8 mouse cellular contexts compared by ENCODE assay signal in genomic region chr12:104069620-104070019, GRCm38 (mm10). TPM values are rescaled to one million over a fixed set of nuclear protein-coding genes. Genes with fewer than 3 reads are reported as not detected.
DNase-seq lines count a peak whose midpoint lies in the region; ATAC-seq and TF ChIP-seq lines count a peak whose summit lies in the region.

No protein-coding gene starts in this region.

- TF ChIP-seq EP300 in MEL (IDR thresholded peaks at IDR 0.05; ENCODE audit: low read depth in 1 of 2, low read length in 2 of 2) = no peak

- DNase-seq in MEL (ENCODE audit: low read depth, low spot score) = peak; percentile 34
- peak; percentile 94 for DNase-seq in brain, adult 2 months (ENCODE audit: low read depth, low spot score)
- peak; percentile 67 for DNase-seq in left cerebral cortex, adult 11 months (ENCODE audit: low spot score)
- peak; percentile 94 for DNase-seq in right cerebral cortex, postnatal 14 days

- H3K79me2 ChIP-seq in MEL (ENCODE audit: control insufficient read depth, insufficient read depth, low read length, poor library complexity) = no peaks in the 10 kb centered on the region

- TF ChIP-seq CTCF in MEL (IDR thresholded peaks at IDR 0.05 in 2 of 3, conservative IDR thresholded peaks at IDR 0.05 in 1 of 3; ENCODE audit: control insufficient read depth in 1 of 3, insufficient read depth in 1 of 3, low read depth in 2 of 3, low read length in 3 of 3, poor library complexity in 1 of 3, severe bottlenecking in 1 of 3) = peak; percentile 14 to 44 (median 43); a peak in 5 of 6 replicates

- ATAC-seq in forebrain, embryonic 13.5 days = peak; percentile 54; the same call in 1 of the 2 replicates
- ATAC-seq in hindbrain, embryonic 15.5 days (ENCODE audit: low FRiP score, low read depth) = peak; percentile 71
- peak; percentile 70 for ATAC-seq in megakaryocyte progenitor cell, adult 5-6 weeks (replicated peaks; ENCODE audit: poor library complexity)
- no peak for ATAC-seq in monocyte, adult 5-6 weeks (replicated peaks; ENCODE audit: insufficient number of reproducible peaks, low FRiP score, low TSS enrichment, poor library complexity, severe bottlenecking)

- TF ChIP-seq POLR2A in MEL (IDR thresholded peaks at IDR 0.05; ENCODE audit: control insufficient read depth in 1 of 2, insufficient read depth in 1 of 2, low read depth in 1 of 2, low read length in 2 of 2, poor library complexity in 1 of 2) = no peak

- H3K9me3 ChIP-seq in MEL (replicated peaks; ENCODE audit: insufficient read depth, low read length) = no peaks in the 10 kb centered on the region
- H3K9me3 ChIP-seq in forebrain, embryonic 13.5 days (replicated peaks) = no peaks in the 10 kb centered on the region
- no peaks in the 10 kb centered on the region for H3K9me3 ChIP-seq in hindbrain, embryonic 15.5 days

- TF ChIP-seq RAD21 in MEL (IDR thresholded peaks at IDR 0.05; ENCODE audit: low read depth, low read length) = peak; percentile 24

- no peaks in the 10 kb centered on the region for H3K27me3 ChIP-seq in MEL (ENCODE audit: control insufficient read depth in 1 of 2, insufficient read depth in 2 of 2, low read length in 2 of 2)
- H3K27me3 ChIP-seq in forebrain, embryonic 13.5 days = no peaks in the 10 kb centered on the region
- no peaks in the 10 kb centered on the region for H3K27me3 ChIP-seq in hindbrain, embryonic 15.5 days

- 7% methylated on average over 2 of the region's 2 CpGs for WGBS in forebrain, embryonic 13.5 days
- WGBS in hindbrain, embryonic 15.5 days = 10% methylated on average over 2 of the region's 2 CpGs

- no peak overlapping the region for H3K4me2 ChIP-seq in forebrain, embryonic 13.5 days
- no peak overlapping the region for H3K4me2 ChIP-seq in hindbrain, embryonic 15.5 days

- no peak overlapping the region for H3K9ac ChIP-seq in MEL (ENCODE audit: control insufficient read depth, low read depth, low read length, poor library complexity, severe bottlenecking)
- H3K9ac ChIP-seq in forebrain, embryonic 13.5 days = no peak overlapping the region
- H3K9ac ChIP-seq in hindbrain, embryonic 15.5 days = no peak overlapping the region

- no peaks in the 10 kb centered on the region for H3K4me1 ChIP-seq in MEL (ENCODE audit: control insufficient read depth in 1 of 2, insufficient read depth in 2 of 2, low read length in 2 of 2)
- H3K4me1 ChIP-seq in forebrain, embryonic 13.5 days = no peaks in the 10 kb centered on the region
- no peaks in the 10 kb centered on the region for H3K4me1 ChIP-seq in hindbrain, embryonic 15.5 days (replicated peaks)

- no peaks in the 10 kb centered on the region for H3K36me3 ChIP-seq in MEL (ENCODE audit: control insufficient read depth in 1 of 2, insufficient read depth in 2 of 2, low read length in 2 of 2)
- H3K36me3 ChIP-seq in forebrain, embryonic 13.5 days (ENCODE audit: poor library complexity, severe bottlenecking) = no peaks in the 10 kb centered on the region
- no peaks in the 10 kb centered on the region for H3K36me3 ChIP-seq in hindbrain, embryonic 15.5 days

- no peak overlapping the region for H3K27ac ChIP-seq in MEL (ENCODE audit: control insufficient read depth, low read depth, low read length)
- H3K27ac ChIP-seq in forebrain, embryonic 13.5 days = no peak overlapping the region
- no peak overlapping the region for H3K27ac ChIP-seq in hindbrain, embryonic 15.5 days (replicated peaks)

- no peak overlapping the region for H3K4me3 ChIP-seq in MEL (ENCODE audit: control insufficient read depth in 1 of 2, insufficient read depth in 1 of 2, low read depth in 2 of 2, low read length in 2 of 2)
- H3K4me3 ChIP-seq in forebrain, embryonic 13.5 days = no peak overlapping the region
- no peak overlapping the region for H3K4me3 ChIP-seq in hindbrain, embryonic 15.5 days

TF ChIP-seq in MEL, 35 proteins besides CTCF, POLR2A, EP300 and RAD21:
- 0 out of 2 replicates have a peak, but pooled peaks have one; percentile 17 for TF ChIP-seq GATA1 (IDR thresholded peaks at IDR 0.05; ENCODE audit: low read depth, low read length)
- no peak for TF ChIP-seq USF1 (IDR thresholded peaks at IDR 0.05; ENCODE audit: low read depth, low read length)
- TF ChIP-seq ELF1 (IDR thresholded peaks at IDR 0.05; ENCODE audit: low read depth, low read length) = no peak
- no peak for TF ChIP-seq MAZ (IDR thresholded peaks at IDR 0.05; ENCODE audit: low read depth, low read length)
- peak; percentile 39 for TF ChIP-seq SMC3 (IDR thresholded peaks at IDR 0.05; ENCODE audit: low read depth, low read length)

RNA-seq across cellular contexts. Expression of gene Serpina12, which starts 25.4 kb away (rescaled TPM):
- total RNA-seq in MEL (2012; rRNA removed) = 0.04 TPM in 1 of 2 replicates, not detected in the other
- polyA plus RNA-seq in MEL (2012; ENCODE audit: insufficient read depth in 1 of 2, insufficient read length in 2 of 2, low read depth in 1 of 2, low replicate concordance in 2 of 2, missing spikeins in 1 of 2) = not detected
- not detected in 2 replicates for polyA plus RNA-seq in forebrain, embryonic 13.5 days (2015; fragmentation: Nextera tagmentation; extraction: Ambion mirVana)
- polyA plus RNA-seq in hindbrain, embryonic 15.5 days (2015; fragmentation: Nextera tagmentation; extraction: Ambion mirVana) = not detected in 2 replicates
- 0.24 TPM in 1 of 2 replicates, not detected in the other for total RNA-seq in megakaryocyte progenitor cell, adult 5-6 weeks (2015)
- 0.30 TPM in 1 of 2 replicates, not detected in the other for total RNA-seq in megakaryocyte progenitor cell, adult 5-6 weeks (2017)
- not detected in 3 replicates for total RNA-seq in monocyte, adult 5-6 weeks (2017)

RNA-seq across cellular contexts. Expression of gene Serpina5, which starts 31.3 kb away (rescaled TPM):
- total RNA-seq in MEL (2012; rRNA removed) = not detected in 2 replicates
- not detected for polyA plus RNA-seq in MEL (2012; ENCODE audit: insufficient read depth in 1 of 2, insufficient read length in 2 of 2, low read depth in 1 of 2, low replicate concordance in 2 of 2, missing spikeins in 1 of 2)
- not detected in 2 replicates for polyA plus RNA-seq in forebrain, embryonic 13.5 days (2015; fragmentation: Nextera tagmentation; extraction: Ambion mirVana)
- polyA plus RNA-seq in hindbrain, embryonic 15.5 days (2015; fragmentation: Nextera tagmentation; extraction: Ambion mirVana) = not detected in 2 replicates
- total RNA-seq in megakaryocyte progenitor cell, adult 5-6 weeks (2015) = not detected in 2 replicates
- total RNA-seq in megakaryocyte progenitor cell, adult 5-6 weeks (2017) = not detected in 2 replicates
- total RNA-seq in monocyte, adult 5-6 weeks (2017) = not detected in 3 replicates

RNA-seq across cellular contexts. Expression of gene Serpina3a, which starts 42.9 kb away (rescaled TPM):
- total RNA-seq in MEL (2012; rRNA removed) = not detected in 2 replicates
- not detected for polyA plus RNA-seq in MEL (2012; ENCODE audit: insufficient read depth in 1 of 2, insufficient read length in 2 of 2, low read depth in 1 of 2, low replicate concordance in 2 of 2, missing spikeins in 1 of 2)
- not detected in 2 replicates for polyA plus RNA-seq in forebrain, embryonic 13.5 days (2015; fragmentation: Nextera tagmentation; extraction: Ambion mirVana)
- not detected in 2 replicates for polyA plus RNA-seq in hindbrain, embryonic 15.5 days (2015; fragmentation: Nextera tagmentation; extraction: Ambion mirVana)
- not detected in 2 replicates for total RNA-seq in megakaryocyte progenitor cell, adult 5-6 weeks (2015)
- total RNA-seq in megakaryocyte progenitor cell, adult 5-6 weeks (2017) = not detected in 2 replicates
- total RNA-seq in monocyte, adult 5-6 weeks (2017) = not detected in 3 replicates

RNA-seq across cellular contexts. Expression of gene Serpina9, which starts 56.1 kb away (rescaled TPM):
- total RNA-seq in MEL (2012; rRNA removed) = not detected in 2 replicates
- polyA plus RNA-seq in MEL (2012; ENCODE audit: insufficient read depth in 1 of 2, insufficient read length in 2 of 2, low read depth in 1 of 2, low replicate concordance in 2 of 2, missing spikeins in 1 of 2) = under 1 TPM in 1 of 2 experiments, not detected in 1; 0.06 TPM
- polyA plus RNA-seq in forebrain, embryonic 13.5 days (2015; fragmentation: Nextera tagmentation; extraction: Ambion mirVana) = not detected in 2 replicates
- polyA plus RNA-seq in hindbrain, embryonic 15.5 days (2015; fragmentation: Nextera tagmentation; extraction: Ambion mirVana) = 0.18 and 0.32 TPM in 2 replicates
- total RNA-seq in megakaryocyte progenitor cell, adult 5-6 weeks (2015) = not detected in 2 replicates
- total RNA-seq in megakaryocyte progenitor cell, adult 5-6 weeks (2017) = not detected in 2 replicates
- not detected in 3 replicates for total RNA-seq in monocyte, adult 5-6 weeks (2017)

RNA-seq across cellular contexts. Expression of gene Serpina3b, which starts 58.2 kb away (rescaled TPM):
- not detected in 2 replicates for total RNA-seq in MEL (2012; rRNA removed)
- polyA plus RNA-seq in MEL (2012; ENCODE audit: insufficient read depth in 1 of 2, insufficient read length in 2 of 2, low read depth in 1 of 2, low replicate concordance in 2 of 2, missing spikeins in 1 of 2) = not detected
- polyA plus RNA-seq in forebrain, embryonic 13.5 days (2015; fragmentation: Nextera tagmentation; extraction: Ambion mirVana) = not detected in 2 replicates
- not detected in 2 replicates for polyA plus RNA-seq in hindbrain, embryonic 15.5 days (2015; fragmentation: Nextera tagmentation; extraction: Ambion mirVana)
- total RNA-seq in megakaryocyte progenitor cell, adult 5-6 weeks (2015) = not detected in 2 replicates
- total RNA-seq in megakaryocyte progenitor cell, adult 5-6 weeks (2017) = not detected in 2 replicates
- 0.19 TPM in 1 of 3 replicates, not detected in the others for total RNA-seq in monocyte, adult 5-6 weeks (2017)

Comparison
In these comparisons a context has a peak if more than half of its experiments do, and no peak if none do; other contexts are left out.
1. DNase-seq: peak in every context shown above with its lines; median percentile 94 in brain, adult 2 months; 94 in right cerebral cortex, postnatal 14 days; 67 in left cerebral cortex, adult 11 months; 34 in MEL.